Mouse (Mus musculus): ENCODE results near the gene Psmg1. TPM values are rescaled to one million over a fixed set of nuclear protein-coding genes. Genes with fewer than 3 reads are reported as not detected.
"Not testable (repeated sequence)": the region's sequence is repeated elsewhere in the genome, so short reads cannot be mapped to it uniquely, and the experiment has no call there.

Psmg1 gene
- total RNA-seq, 2 experiments from 2014 or later, result 68.7 to 94.4 TPM

- ATAC-seq (replicated peaks; ENCODE audit: poor library complexity, severe bottlenecking), result not testable (repeated sequence)
Observed at GRCm38 (mm10) chr16:95961484-95961883, 29.3 kb downstream of the Psmg1 start.

- ATAC-seq (replicated peaks; ENCODE audit: poor library complexity, severe bottlenecking), result not testable (repeated sequence)
Observed at GRCm38 (mm10) chr16:95960689-95961088, 30.1 kb downstream of the Psmg1 start.

DNA sequence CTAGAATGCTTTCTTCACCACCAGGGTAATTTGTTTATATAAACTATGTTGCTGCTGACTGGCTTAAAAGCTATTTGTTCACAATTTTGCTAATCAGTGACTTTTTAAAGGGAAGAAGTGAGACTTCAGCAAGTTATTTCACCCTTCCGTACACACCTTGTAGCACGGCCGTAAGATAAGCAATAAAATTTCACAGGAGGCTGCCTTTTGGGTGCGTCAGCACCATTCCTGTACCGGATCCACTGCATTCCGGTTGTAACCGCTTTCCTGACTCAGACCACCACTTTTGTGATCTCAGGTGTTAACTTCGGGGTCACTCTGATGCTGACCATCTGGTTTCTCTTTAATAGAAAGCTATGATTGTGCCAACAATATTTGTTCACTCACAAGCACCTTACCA lies 32.7 kb downstream of the Psmg1 start:
- ATAC-seq (replicated peaks; ENCODE audit: poor library complexity, severe bottlenecking), result no peak

GRCm38 (mm10) chr16:95956618-95957017 lies 34.1 kb downstream of the Psmg1 start:
- ATAC-seq (replicated peaks; ENCODE audit: poor library complexity, severe bottlenecking), result no peak

DNA sequence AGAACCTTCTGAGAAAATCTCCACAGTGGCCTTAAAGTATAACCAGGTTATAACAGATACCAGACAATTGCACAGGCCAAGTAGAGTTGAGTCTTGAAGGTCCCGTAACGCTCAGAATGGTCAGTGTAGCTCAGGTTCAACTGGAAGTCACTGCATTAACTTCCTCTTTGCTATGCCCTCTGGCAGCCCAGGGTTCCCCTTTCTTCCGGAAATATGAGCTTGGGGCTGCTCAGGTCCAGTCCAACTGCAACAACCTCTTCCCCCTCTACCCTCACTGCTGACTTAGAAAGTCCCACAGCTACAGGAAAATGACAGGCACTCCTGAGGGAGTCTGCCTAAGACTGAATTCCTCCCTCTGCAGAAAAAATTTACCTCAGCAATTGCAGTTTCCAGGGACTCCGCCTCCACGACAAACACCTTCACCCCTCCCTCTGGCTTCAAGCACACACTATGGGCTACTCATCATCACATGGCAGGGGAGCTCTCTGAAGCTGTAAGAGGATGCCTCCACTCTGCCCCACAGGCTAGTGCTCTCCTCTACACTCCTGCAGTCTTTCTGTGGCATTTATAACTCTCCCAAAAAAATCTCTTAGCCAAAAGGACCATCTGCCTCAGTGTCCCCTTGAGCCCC lies 34.9 kb downstream of the Psmg1 start:
- peak; percentile 98 for ATAC-seq (replicated peaks; ENCODE audit: poor library complexity, severe bottlenecking)

DNA sequence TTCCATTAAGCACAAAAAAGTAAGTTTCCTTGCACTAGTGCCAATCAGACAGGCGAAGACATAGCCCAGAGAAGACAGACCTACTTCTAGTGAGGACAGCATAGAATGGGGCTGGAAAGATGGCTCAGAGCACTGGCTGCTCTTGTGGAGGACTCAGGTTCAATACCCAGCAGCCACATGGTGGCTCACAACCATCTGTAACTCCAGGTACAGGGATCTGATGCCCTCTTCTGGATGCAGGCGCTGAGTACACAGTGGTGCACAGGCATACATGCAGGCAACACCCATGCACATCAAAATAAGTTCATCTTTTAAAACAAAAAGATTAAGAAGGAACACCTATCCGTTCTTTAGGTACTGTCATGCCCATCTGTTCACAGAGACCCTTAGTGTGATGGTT lies 36.4 kb downstream of the Psmg1 start:
- no peak for ATAC-seq (replicated peaks; ENCODE audit: poor library complexity, severe bottlenecking)

DNA sequence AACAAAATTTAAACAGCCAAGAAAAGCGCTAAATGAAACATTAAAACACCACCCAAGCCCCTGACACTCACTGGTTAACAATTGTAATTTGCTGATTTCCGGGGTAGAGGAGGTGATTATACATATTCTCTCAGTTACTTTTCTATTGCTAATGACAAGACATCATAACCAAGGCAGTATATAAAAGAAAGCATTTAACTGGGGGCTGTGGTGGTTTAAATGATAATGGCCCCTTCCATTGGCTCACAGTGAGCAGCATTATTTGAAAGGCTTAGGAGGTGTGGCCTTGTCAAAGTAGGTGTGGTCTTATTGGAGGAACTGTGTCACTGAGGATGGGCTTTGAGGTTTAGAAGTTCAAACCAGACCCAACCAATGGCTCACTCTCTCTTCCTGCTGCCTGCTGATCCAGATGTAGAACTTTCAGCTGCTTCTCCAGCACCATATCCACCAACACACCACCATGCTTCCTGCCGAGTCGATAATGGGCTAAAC lies 37.6 kb downstream of the Psmg1 start:
- no peak for ATAC-seq (replicated peaks; ENCODE audit: poor library complexity, severe bottlenecking)

- no peak for ATAC-seq (replicated peaks; ENCODE audit: poor library complexity, severe bottlenecking)
Observed at GRCm38 (mm10) chr16:95951471-95951870, 39.3 kb downstream of the Psmg1 start.

DNA sequence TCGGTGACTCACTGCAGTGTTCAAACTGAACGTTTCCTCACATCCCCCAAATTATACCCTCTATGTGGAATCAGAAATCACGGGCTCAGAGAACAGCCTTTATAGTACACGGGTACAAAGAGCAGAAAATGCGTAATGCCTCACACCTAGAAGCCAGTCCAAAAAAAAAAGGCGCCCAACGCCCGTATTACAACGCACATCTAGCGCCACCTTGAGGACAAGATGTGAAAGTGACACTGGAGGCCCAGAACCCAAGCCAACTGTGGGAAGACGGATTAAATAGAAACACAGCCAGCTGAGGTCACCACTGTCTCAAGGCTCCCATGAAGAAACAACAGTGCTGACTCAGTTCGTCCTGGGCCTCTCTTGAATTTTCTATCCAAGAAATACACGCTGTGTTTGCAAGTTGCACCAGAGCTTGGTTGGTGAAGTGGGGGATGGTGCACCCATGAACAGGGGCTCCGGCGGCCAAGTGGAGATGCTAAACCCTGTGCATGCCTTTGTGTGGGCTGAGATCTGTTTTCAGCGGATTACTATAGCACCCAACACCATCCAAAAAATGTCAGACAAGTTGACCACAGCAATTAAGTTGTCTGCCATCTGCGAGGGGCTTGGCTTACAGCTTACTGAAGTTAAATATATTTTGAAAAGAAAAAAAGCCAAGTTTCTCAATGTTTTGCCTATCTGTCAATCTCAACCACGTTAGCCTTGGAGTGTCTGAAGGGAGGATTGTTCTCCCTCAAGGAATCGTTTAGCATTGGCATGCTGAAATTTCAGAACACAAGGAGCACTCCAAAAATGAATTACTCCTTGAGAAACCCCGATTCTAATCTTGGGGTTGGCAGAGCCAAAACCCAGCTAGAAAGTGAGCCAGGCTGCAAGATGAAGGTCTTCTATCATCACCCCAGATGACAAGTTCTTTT lies 45.1 kb downstream of the Psmg1 start:
- ATAC-seq (replicated peaks; ENCODE audit: poor library complexity, severe bottlenecking), result peak; percentile 87

- no peak for ATAC-seq (replicated peaks; ENCODE audit: poor library complexity, severe bottlenecking)
Observed at GRCm38 (mm10) chr16:95943186-95943585, 47.6 kb downstream of the Psmg1 start.

DNA sequence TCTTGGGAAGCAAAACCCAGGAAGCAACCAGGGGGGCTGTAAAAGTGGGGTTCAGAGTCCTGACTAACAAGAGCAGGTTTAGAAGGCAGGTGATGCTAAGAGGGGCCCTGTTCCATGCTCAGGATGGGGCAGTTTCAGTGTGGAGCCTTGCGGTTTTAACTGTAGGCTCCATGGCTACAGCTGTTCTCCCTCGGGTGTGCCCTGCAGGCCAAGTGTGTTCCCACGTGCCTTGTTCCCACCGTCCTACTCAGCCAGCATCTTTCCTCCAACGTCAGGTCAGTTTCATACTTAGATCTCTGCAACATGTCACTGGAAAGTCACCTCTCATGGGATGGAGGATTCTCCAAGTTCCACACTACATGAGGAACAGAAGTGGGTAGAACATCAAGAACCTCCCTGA lies 49.2 kb downstream of the Psmg1 start:
- ATAC-seq (replicated peaks; ENCODE audit: poor library complexity, severe bottlenecking), result no peak

- no peak for ATAC-seq (replicated peaks; ENCODE audit: poor library complexity, severe bottlenecking)
Observed at GRCm38 (mm10) chr16:95935495-95935961, 55.2 kb downstream of the Psmg1 start.

- no peak for ATAC-seq (replicated peaks; ENCODE audit: poor library complexity, severe bottlenecking)
Observed at GRCm38 (mm10) chr16:95932860-95933259, 57.9 kb downstream of the Psmg1 start.

DNA sequence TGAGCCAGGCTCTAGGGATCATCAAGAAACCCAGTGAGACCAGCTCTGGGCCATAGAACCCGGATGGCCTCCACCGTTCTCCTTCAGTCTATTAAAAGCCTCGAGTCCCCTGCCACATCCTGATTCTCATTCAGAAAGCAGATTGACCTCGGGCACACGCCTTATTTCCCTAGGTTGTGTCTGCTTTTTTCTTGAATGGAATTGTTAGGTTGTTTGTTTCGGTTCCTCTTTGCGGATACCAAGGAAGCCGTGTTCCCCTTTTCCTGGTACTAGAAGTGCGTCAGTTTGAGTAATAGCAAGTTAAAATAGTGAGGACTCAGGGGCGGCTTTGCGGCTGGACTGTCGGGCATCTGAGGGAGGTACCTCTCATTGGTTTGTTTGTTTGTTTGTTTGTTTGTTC lies 59.3 kb downstream of the Psmg1 start:
- peak; percentile 71 for ATAC-seq (replicated peaks; ENCODE audit: poor library complexity, severe bottlenecking)

Other genes starting within 250 kb of the Psmg1 start
- 44.6 and 57.6 TPM in 2 replicates for gene Brwd1, start 91.6 kb upstream of the Psmg1 start, total RNA-seq (2014; fragmentation: Nextera tagmentation)
- 37.2 and 41.7 TPM in 2 replicates for gene Brwd1, start 91.6 kb upstream of the Psmg1 start, total RNA-seq (2017)
- gene Hmgn1, start 136.8 kb upstream of the Psmg1 start, total RNA-seq (2014; fragmentation: Nextera tagmentation), result 112 and 114 TPM in 2 replicates
- 92.2 and 128 TPM in 2 replicates for gene Hmgn1, start 136.8 kb upstream of the Psmg1 start, total RNA-seq (2017)
- gene Wrb, start 154.4 kb upstream of the Psmg1 start, total RNA-seq (2014; fragmentation: Nextera tagmentation), result 8.8 and 14.0 TPM in 2 replicates
- 14.1 and 17.4 TPM in 2 replicates for gene Wrb, start 154.4 kb upstream of the Psmg1 start, total RNA-seq (2017)
- not detected in 2 replicates for gene Lca5l, start 201.3 kb upstream of the Psmg1 start, total RNA-seq (2014; fragmentation: Nextera tagmentation)
- not detected in 2 replicates for gene Lca5l, start 201.3 kb upstream of the Psmg1 start, total RNA-seq (2017)
- gene Sh3bgr, start 209.5 kb upstream of the Psmg1 start, total RNA-seq (2014; fragmentation: Nextera tagmentation), result not detected in 2 replicates
- not detected in 2 replicates for gene Sh3bgr, start 209.5 kb upstream of the Psmg1 start, total RNA-seq (2017)
- gene B3galt5, start 244.8 kb upstream of the Psmg1 start, total RNA-seq (2014; fragmentation: Nextera tagmentation), result 0.21 and 0.36 TPM in 2 replicates
- 0.39 and 4.3 TPM in 2 replicates for gene B3galt5, start 244.8 kb upstream of the Psmg1 start, total RNA-seq (2017)